Mouse (Mus musculus): ENCODE data around the gene Celf5. TPM values are rescaled to one million over a fixed set of nuclear protein-coding genes. Genes with fewer than 3 reads are reported as not detected.

Gene Celf5
- 75.5 and 79.4 TPM in 2 replicates for polyA plus RNA-seq (2015; fragmentation: Nextera tagmentation; extraction: Ambion mirVana)

- H3K36me3 ChIP-seq = peaks cover 19% of the 10 kb centered on the region
- peak within 1 kb of the TSS; percentile 77 for H3K4me2 ChIP-seq (replicated peaks)
- no peaks in the 10 kb centered on the region for H3K9me3 ChIP-seq
- peak; percentile 61 for ATAC-seq
- peak within 1 kb of the TSS; percentile 76 for H3K27ac ChIP-seq
- peak within 1 kb of the TSS; percentile 92 for H3K9ac ChIP-seq (replicated peaks)
- peak within 1 kb of the TSS; percentile 53 for H3K4me3 ChIP-seq (replicated peaks)
- H3K27me3 ChIP-seq = peaks cover 10% of the 10 kb centered on the region
- peaks cover 57% of the 10 kb centered on the region for H3K4me1 ChIP-seq (replicated peaks)
- WGBS = 0% methylated on average over 36 of the region's 36 CpGs
Measured at GRCm38 (mm10) chr10:81482533-81482889, at the start of gene Celf5. Celf5 (minus strand) TSS chr10:81482709.

- H3K4me1 ChIP-seq (replicated peaks) = no peaks in the 10 kb centered on the region
- H3K9me3 ChIP-seq = no peaks in the 10 kb centered on the region
- H3K4me3 ChIP-seq (replicated peaks) = no peak overlapping the region
- H3K4me2 ChIP-seq (replicated peaks) = no peak overlapping the region
- H3K27me3 ChIP-seq = peaks cover 8% of the 10 kb centered on the region
- H3K9ac ChIP-seq (replicated peaks) = no peak overlapping the region
- WGBS = 15% methylated on average over 14 of the region's 14 CpGs
- H3K27ac ChIP-seq = no peak overlapping the region
- H3K36me3 ChIP-seq = peaks cover 36% of the 10 kb centered on the region
- ATAC-seq = peak; percentile 49; the same call in 1 of the 2 replicates
Measured at GRCm38 (mm10) chr10:81526779-81527178, 44.3 kb upstream of the Celf5 start.

- H3K27me3 ChIP-seq = peaks cover 8% of the 10 kb centered on the region
- H3K36me3 ChIP-seq = peaks cover 20% of the 10 kb centered on the region
- H3K27ac ChIP-seq = no peak overlapping the region
- no peak for ATAC-seq
- no peaks in the 10 kb centered on the region for H3K9me3 ChIP-seq
- H3K4me1 ChIP-seq (replicated peaks) = no peaks in the 10 kb centered on the region
- no peak overlapping the region for H3K4me3 ChIP-seq (replicated peaks)
- H3K4me2 ChIP-seq (replicated peaks) = no peak overlapping the region
- WGBS = 75% methylated on average over 11 of the region's 13 CpGs
- H3K9ac ChIP-seq (replicated peaks) = no peak overlapping the region
Measured at GRCm38 (mm10) chr10:81525017-81525694, 42.6 kb upstream of the Celf5 start.

- Histone ChIP-seq H3K9ac (replicated peaks) (no peak within 1 kb of the TSS; the same call in 1 of the 2 replicates), H3K4me3 (replicated peaks) (no peak within 1 kb of the TSS), H3K4me1 (replicated peaks) (no peaks in the 10 kb centered on the region), H3K4me2 (replicated peaks) (no peak within 1 kb of the TSS), H3K27me3 (peaks cover 8% of the 10 kb centered on the region), H3K36me3 (peaks cover 10% of the 10 kb centered on the region), H3K27ac (no peak within 1 kb of the TSS), H3K9me3 (no peaks in the 10 kb centered on the region)
- WGBS = 35% methylated on average over 9 of the region's 9 CpGs
- no peak for ATAC-seq
Measured at GRCm38 (mm10) chr10:81524051-81524605, 41.6 kb upstream of the Celf5 start, which contains the start of gene Gna15. Gna15 (minus strand) TSS chr10:81524225.

GRCm38 (mm10) chr10:81523570-81523969, 41.1 kb upstream of the Celf5 start:
- no peaks in the 10 kb centered on the region for H3K9me3 ChIP-seq
- 21% methylated on average over 19 of the region's 19 CpGs for WGBS
- H3K9ac ChIP-seq (replicated peaks) = no peak overlapping the region; the same call in 1 of the 2 replicates
- no peak overlapping the region for H3K4me3 ChIP-seq (replicated peaks)
- no peaks in the 10 kb centered on the region for H3K4me1 ChIP-seq (replicated peaks)
- H3K4me2 ChIP-seq (replicated peaks) = no peak overlapping the region
- 0 out of 2 replicates have a peak, but pooled peaks cover 5% of the 10 kb centered on the region for H3K36me3 ChIP-seq
- no peak overlapping the region for H3K27ac ChIP-seq
- ATAC-seq = no peak
- H3K27me3 ChIP-seq = peaks cover 8% of the 10 kb centered on the region

- H3K4me1 ChIP-seq (replicated peaks) = no peaks in the 10 kb centered on the region
Measured at GRCm38 (mm10) chr10:81523142-81523541, 40.6 kb upstream of the Celf5 start.

GRCm38 (mm10) chr10:81519978-81520365, 37.5 kb upstream of the Celf5 start:
- peaks cover 8% of the 10 kb centered on the region for H3K27me3 ChIP-seq
- H3K4me2 ChIP-seq (replicated peaks) = no peak overlapping the region
- no peaks in the 10 kb centered on the region for H3K36me3 ChIP-seq
- H3K4me3 ChIP-seq (replicated peaks) = no peak overlapping the region
- no peak for ATAC-seq
- H3K27ac ChIP-seq = no peak overlapping the region
- no peak overlapping the region for H3K9ac ChIP-seq (replicated peaks)
- H3K9me3 ChIP-seq = no peaks in the 10 kb centered on the region
- H3K4me1 ChIP-seq (replicated peaks) = no peaks in the 10 kb centered on the region
- WGBS = 83% methylated on average over 3 of the region's 3 CpGs

More at GRCm38 (mm10) chr10:81523142-81523541, 40.6 kb upstream of the Celf5 start:
- Histone ChIP-seq H3K27ac (no peak overlapping the region), H3K27me3 (peaks cover 8% of the 10 kb centered on the region), H3K4me2 (replicated peaks) (no peak overlapping the region), H3K9me3 (no peaks in the 10 kb centered on the region), H3K36me3 (0 out of 2 replicates have a peak, but pooled peaks cover 4% of the 10 kb centered on the region), H3K4me3 (replicated peaks) (no peak overlapping the region), H3K9ac (replicated peaks) (no peak overlapping the region)
- ATAC-seq = no peak
- WGBS = 64% methylated on average over 6 of the region's 6 CpGs

GRCm38 (mm10) chr10:81519227-81519977, 36.9 kb upstream of the Celf5 start:
- H3K27ac ChIP-seq = no peak overlapping the region
- H3K9ac ChIP-seq (replicated peaks) = no peak overlapping the region
- ATAC-seq = no peak
- no peak overlapping the region for H3K4me2 ChIP-seq (replicated peaks)
- WGBS = 88% methylated on average over 6 of the region's 6 CpGs
- H3K36me3 ChIP-seq = no peaks in the 10 kb centered on the region
- H3K4me1 ChIP-seq (replicated peaks) = no peaks in the 10 kb centered on the region
- no peak overlapping the region for H3K4me3 ChIP-seq (replicated peaks)
- no peaks in the 10 kb centered on the region for H3K9me3 ChIP-seq
- peaks cover 7% of the 10 kb centered on the region for H3K27me3 ChIP-seq

- WGBS = 11% methylated on average over 4 of the region's 4 CpGs
Measured at GRCm38 (mm10) chr10:81518546-81518945, 36.0 kb upstream of the Celf5 start.

GRCm38 (mm10) chr10:81517227-81517626, 34.7 kb upstream of the Celf5 start:
- Histone ChIP-seq H3K9me3 (no peaks in the 10 kb centered on the region), H3K4me1 (replicated peaks) (no peaks in the 10 kb centered on the region), H3K9ac (replicated peaks) (no peak overlapping the region), H3K36me3 (no peaks in the 10 kb centered on the region), H3K27ac (no peak overlapping the region), H3K27me3 (peaks cover 8% of the 10 kb centered on the region), H3K4me3 (replicated peaks) (no peak overlapping the region), H3K4me2 (replicated peaks) (no peak overlapping the region)
- no peak for ATAC-seq
- 86% methylated on average over 8 of the region's 8 CpGs for WGBS

More at GRCm38 (mm10) chr10:81518546-81518945, 36.0 kb upstream of the Celf5 start:
- Histone ChIP-seq H3K27ac (no peak overlapping the region), H3K4me2 (replicated peaks) (no peak overlapping the region), H3K4me1 (replicated peaks) (no peaks in the 10 kb centered on the region), H3K36me3 (no peaks in the 10 kb centered on the region), H3K4me3 (replicated peaks) (no peak overlapping the region), H3K9me3 (no peaks in the 10 kb centered on the region), H3K9ac (replicated peaks) (no peak overlapping the region), H3K27me3 (no peaks in the 10 kb centered on the region; the same call in 1 of the 2 replicates)
- ATAC-seq = no peak

- Histone ChIP-seq H3K4me3 (replicated peaks) (no peak overlapping the region), H3K27ac (no peak overlapping the region), H3K9ac (replicated peaks) (no peak overlapping the region), H3K4me1 (replicated peaks) (no peaks in the 10 kb centered on the region), H3K4me2 (replicated peaks) (no peak overlapping the region), H3K36me3 (no peaks in the 10 kb centered on the region), H3K9me3 (no peaks in the 10 kb centered on the region), H3K27me3 (peaks cover 15% of the 10 kb centered on the region)
- no peak for ATAC-seq
- WGBS = 82% methylated on average over 5 of the region's 5 CpGs
Measured at GRCm38 (mm10) chr10:81513798-81514197, 31.3 kb upstream of the Celf5 start.

- no peak for ATAC-seq
Measured at GRCm38 (mm10) chr10:81510246-81510810, 27.8 kb upstream of the Celf5 start.

More at GRCm38 (mm10) chr10:81510246-81510810, 27.8 kb upstream of the Celf5 start:
- 81% methylated on average over 14 of the region's 14 CpGs for WGBS
- H3K4me3 ChIP-seq (replicated peaks) = no peak overlapping the region
- H3K9ac ChIP-seq (replicated peaks) = no peak overlapping the region
- no peak overlapping the region for H3K27ac ChIP-seq
- H3K9me3 ChIP-seq = no peaks in the 10 kb centered on the region
- H3K4me2 ChIP-seq (replicated peaks) = no peak overlapping the region
- peaks cover 17% of the 10 kb centered on the region for H3K27me3 ChIP-seq
- no peaks in the 10 kb centered on the region for H3K36me3 ChIP-seq
- H3K4me1 ChIP-seq (replicated peaks) = no peaks in the 10 kb centered on the region

All from midbrain, embryonic 13.5 days (tissue).